Mouse (Mus musculus) heart, adult 18-20 months (tissue): ENCODE measurements at regions not wholly inside any gene's neighbourhood (a gene's known extent, or its start where the extent isn't known, plus 50 kb on each side); places are given as distances from the start of the nearest gene placed in this dataset.
"Not testable (repeated sequence)": the region's sequence is repeated elsewhere in the genome, so short reads cannot be mapped to it uniquely, and the experiment has no call there.

Experiments
- DNase-seq, 2 experiments: peaks; one replicate each; pipeline ENCODE4 v3.0.0; 2021 to 2022; ENCODE audit warnings: mixed read lengths in 1 of 2

GRCm38 (mm10) chr1:23316288-23316687, 81.3 kb downstream of the Ogfrl1 start:
- not testable (repeated sequence) for DNase-seq

- DNase-seq: not testable (repeated sequence)
These were observed 82.7 kb downstream of the Ogfrl1 start for GRCm38 (mm10) chr1:23314863-23315262.

GRCm38 (mm10) chr1:23292718-23293117, 104.9 kb downstream of the Ogfrl1 start:
- no peak for DNase-seq

- peak; percentile 58 to 73 for DNase-seq
These were observed 110.8 kb downstream of the Ogfrl1 start for GRCm38 (mm10) chr1:23286741-23287140.

GRCm38 (mm10) chr1:23282870-23283219, 114.7 kb downstream of the Ogfrl1 start:
- no peak for DNase-seq

- DNase-seq: no peak
These were observed 115.2 kb downstream of the Ogfrl1 start for GRCm38 (mm10) chr1:23282215-23282869.

- peak; percentile 37 to 73 for DNase-seq
These were observed 117.7 kb downstream of the Ogfrl1 start for GRCm38 (mm10) chr1:23279827-23280226.

GRCm38 (mm10) chr1:23272077-23272476, 125.5 kb downstream of the Ogfrl1 start:
- no peak for DNase-seq

- DNase-seq: peak; percentile 33 to 42
These were observed 126.4 kb downstream of the Ogfrl1 start for GRCm38 (mm10) chr1:23270910-23271822.

- no peak for DNase-seq
These were observed 129.5 kb downstream of the Ogfrl1 start for GRCm38 (mm10) chr1:23268062-23268461.

- no peak for DNase-seq
These were observed 131.9 kb downstream of the Ogfrl1 start for GRCm38 (mm10) chr1:23265556-23266232.

- DNase-seq: no peak
These were observed 133.3 kb downstream of the Ogfrl1 start for GRCm38 (mm10) chr1:23264251-23264650.

GRCm38 (mm10) chr1:23263798-23264197, 133.8 kb downstream of the Ogfrl1 start:
- DNase-seq: no peak

GRCm38 (mm10) chr1:23261652-23262051, 135.9 kb downstream of the Ogfrl1 start:
- no peak for DNase-seq

GRCm38 (mm10) chr1:23257306-23257895, 140.2 kb downstream of the Ogfrl1 start:
- no peak for DNase-seq

- peak; percentile 89 to 90 for DNase-seq
These were observed 141.0 kb downstream of the Ogfrl1 start for GRCm38 (mm10) chr1:23256630-23257001.

- peak; percentile 94 to 98 for DNase-seq
These were observed 141.5 kb downstream of the Ogfrl1 start for GRCm38 (mm10) chr1:23255925-23256629.

GRCm38 (mm10) chr1:23254235-23254634, 143.3 kb downstream of the Ogfrl1 start:
- no peak for DNase-seq

GRCm38 (mm10) chr1:23231522-23231921, 129.5 kb upstream of the 4933415F23Rik start:
- no peak for DNase-seq

- DNase-seq: no peak
These were observed 126.4 kb upstream of the 4933415F23Rik start for GRCm38 (mm10) chr1:23228478-23228877.

- peak in 1 of 2 experiments; percentile 24 for DNase-seq
These were observed 112.6 kb upstream of the 4933415F23Rik start for GRCm38 (mm10) chr1:23214462-23215158.
